Mouse (Mus musculus) thymus, postnatal 25 days (tissue): ENCODE results near the gene Hdgfl3.
"Not testable (repeated sequence)": the region's sequence is repeated elsewhere in the genome, so short reads cannot be mapped to it uniquely, and the experiment has no call there.

ENCODE experiments used
- DNase-seq: peaks from one replicate; pipeline ENCODE4 v3.0.0; 2022

The Hdgfl3 gene

GRCm38 (mm10) chr7:81851706-81852105, 82.6 kb downstream of the Hdgfl3 start:
- DNase-seq, result no peak

GRCm38 (mm10) chr7:81850171-81850570, 84.1 kb downstream of the Hdgfl3 start:
- DNase-seq, result no peak

- DNase-seq, result no peak
Observed at GRCm38 (mm10) chr7:81849633-81850032, 84.6 kb downstream of the Hdgfl3 start.

GRCm38 (mm10) chr7:81849214-81849613, 85.1 kb downstream of the Hdgfl3 start:
- DNase-seq, result no peak

DNA sequence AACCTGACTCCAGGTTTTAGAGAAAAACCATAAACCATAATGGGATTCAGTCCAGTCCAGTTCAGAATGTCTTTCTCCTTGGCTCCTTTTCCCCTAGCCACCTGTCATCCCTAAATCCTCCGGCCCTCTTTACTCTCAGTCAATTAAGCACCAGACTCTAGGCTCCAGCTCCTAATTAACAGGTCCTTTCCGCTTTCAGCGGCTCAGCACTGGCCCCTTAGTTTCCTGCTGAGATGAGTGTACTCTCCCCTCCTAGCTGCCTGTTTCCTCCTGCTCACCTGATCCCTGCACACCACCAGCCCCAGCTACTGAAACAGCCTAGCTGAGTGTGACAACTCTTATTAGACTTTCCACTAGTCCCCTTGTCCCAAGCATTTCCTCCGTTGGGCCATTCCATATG, 86.5 kb downstream of the Hdgfl3 start:
- no peak for DNase-seq

DNA sequence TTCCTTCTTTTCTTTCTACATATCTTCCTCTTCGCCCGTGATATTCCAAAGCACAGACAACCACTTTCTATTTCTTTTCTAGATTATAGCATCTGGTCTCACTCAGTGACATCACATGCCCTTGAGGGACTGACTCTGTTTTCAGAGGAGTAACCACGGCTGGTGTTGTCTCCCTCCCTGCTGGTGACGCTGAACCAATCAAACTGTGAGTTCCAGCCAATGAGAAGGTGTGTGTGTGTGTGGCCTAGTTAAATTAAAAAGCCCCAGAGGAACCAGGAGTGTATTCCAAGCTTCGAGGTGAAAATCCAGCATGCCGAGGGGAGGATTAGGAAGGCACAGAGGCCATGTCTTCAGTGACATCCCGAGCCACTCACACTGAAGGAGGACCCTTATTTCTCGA, 87.3 kb downstream of the Hdgfl3 start:
- no peak for DNase-seq

DNA sequence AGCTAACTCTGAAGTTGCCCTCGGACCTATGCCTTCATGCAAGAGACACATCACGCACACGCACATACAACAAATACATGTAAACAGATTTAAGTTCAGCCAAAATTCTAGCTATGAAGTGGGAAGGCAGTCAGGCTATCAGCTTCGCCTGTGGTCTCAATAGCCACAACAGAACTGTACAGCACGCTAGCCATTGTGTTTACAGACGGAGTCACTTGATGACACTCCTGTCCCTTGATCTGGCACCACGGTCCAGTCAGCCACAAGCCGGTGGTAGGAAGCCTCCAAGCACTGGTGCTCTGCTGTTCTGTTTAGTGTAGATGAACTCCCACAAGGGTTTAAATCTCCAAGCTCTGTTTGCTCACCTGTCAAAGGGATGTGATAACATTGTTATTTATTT, 88.3 kb downstream of the Hdgfl3 start:
- no peak for DNase-seq

DNA sequence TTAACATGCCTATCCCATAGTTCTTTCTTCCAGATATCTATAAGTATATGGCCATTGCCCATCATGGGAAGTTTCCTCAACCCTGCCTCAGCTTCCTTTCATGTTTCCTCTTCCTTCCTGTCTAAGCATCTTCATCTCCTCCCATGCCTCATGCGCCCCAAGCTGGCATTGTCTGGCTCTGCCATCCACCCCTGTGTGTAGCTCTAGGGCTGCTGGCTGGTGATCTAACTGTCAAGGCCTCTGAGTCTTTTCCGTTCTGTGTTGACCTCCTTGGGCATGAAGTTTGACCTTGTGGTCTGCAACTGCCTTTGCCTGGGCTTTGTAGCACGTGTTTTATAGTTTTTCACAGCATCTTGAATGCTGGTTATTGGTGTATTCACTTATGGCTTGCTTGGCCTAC, 89.0 kb downstream of the Hdgfl3 start:
- DNase-seq, result no peak

GRCm38 (mm10) chr7:81844801-81845200, 89.5 kb downstream of the Hdgfl3 start:
- DNase-seq, result no peak

GRCm38 (mm10) chr7:81843903-81844302, 90.4 kb downstream of the Hdgfl3 start:
- DNase-seq, result no peak

- no peak for DNase-seq
Observed at GRCm38 (mm10) chr7:81842998-81843397, 91.3 kb downstream of the Hdgfl3 start.

GRCm38 (mm10) chr7:81842141-81842540, 92.1 kb downstream of the Hdgfl3 start:
- DNase-seq, result no peak

DNA sequence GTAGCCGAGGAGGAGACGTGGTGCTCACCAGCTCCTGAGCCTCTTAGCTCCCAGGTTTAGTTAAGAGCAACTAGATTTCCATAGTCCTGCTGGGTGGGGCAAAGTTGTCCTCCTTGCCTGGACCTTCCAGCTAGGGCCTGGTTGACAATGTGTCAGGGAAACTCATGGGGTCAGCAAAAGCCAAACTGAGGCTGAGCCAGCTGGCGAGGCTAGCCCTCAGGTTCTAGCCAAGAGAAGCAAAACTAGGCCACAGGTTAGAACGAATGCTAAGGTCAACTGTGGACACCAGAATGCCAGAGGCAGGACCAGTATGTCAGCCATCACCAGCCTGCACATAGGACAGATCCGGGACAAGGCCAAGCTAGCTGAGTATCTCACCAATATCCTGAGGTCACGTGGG, 92.8 kb downstream of the Hdgfl3 start:
- no peak for DNase-seq

DNA sequence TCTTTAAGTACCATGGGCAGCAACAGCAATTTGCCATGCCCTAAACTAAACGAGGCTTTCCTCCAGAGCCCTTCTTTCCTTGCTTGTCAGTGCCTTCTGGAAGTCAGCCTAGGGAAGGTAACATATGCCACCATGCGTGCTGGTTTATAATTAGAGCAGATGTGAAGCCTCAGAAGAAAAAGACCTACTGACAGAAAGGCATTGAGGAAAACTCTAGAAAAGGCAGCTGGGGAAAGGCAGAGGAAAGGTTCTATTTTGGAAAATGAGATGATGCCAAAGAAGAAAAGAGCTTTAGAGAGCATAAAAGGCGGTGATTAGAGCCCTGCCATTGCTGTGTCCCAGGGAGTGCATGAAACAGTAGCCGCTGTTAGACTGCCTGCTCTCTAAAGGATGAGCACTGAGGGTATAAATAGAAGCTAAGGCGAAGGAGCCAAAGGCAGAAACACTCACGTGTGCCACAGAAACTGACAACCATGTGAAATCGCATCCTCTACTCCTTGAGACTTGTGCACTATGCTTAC, 93.6 kb downstream of the Hdgfl3 start:
- DNase-seq, result no peak

GRCm38 (mm10) chr7:81839746-81840145, 94.5 kb downstream of the Hdgfl3 start:
- DNase-seq, result no peak

GRCm38 (mm10) chr7:81837771-81838170, 96.5 kb downstream of the Hdgfl3 start:
- not testable (repeated sequence) for DNase-seq

- DNase-seq, result no peak
Observed at GRCm38 (mm10) chr7:81835430-81835829, 98.8 kb downstream of the Hdgfl3 start.

DNA sequence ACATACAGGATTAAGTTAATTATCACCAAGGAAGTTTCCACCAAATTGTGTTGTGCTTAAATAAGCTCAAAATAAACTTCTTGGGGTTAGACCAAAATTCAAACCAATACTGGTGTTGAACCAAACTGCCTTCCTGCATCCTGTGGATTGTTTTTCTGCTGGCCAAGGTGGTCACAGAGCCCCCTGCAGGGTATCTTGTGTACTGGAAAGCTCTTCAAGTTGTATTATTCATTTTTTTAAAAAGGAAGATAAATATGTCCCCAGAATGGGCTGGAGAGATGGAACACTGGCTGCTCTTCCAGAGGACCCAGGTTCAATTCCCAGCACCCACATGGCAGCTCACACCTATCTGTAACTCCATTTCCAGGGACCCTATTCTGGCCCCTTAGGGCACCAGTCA, 99.4 kb downstream of the Hdgfl3 start:
- peak; percentile 21 for DNase-seq
